Mouse (Mus musculus): ENCODE measurements around the gene Dph1. TPM values are rescaled to one million over a fixed set of nuclear protein-coding genes. Genes with fewer than 3 reads are reported as not detected.

Gene Dph1
- total and polyA plus RNA-seq, 3 experiments: 4.7 to 61.5 (median 6.1) TPM

- peaks cover 50% of the 10 kb centered on the region for H3K27me3 ChIP-seq (ENCODE audit: insufficient read depth, low read length)
- no peaks in the 10 kb centered on the region for H3K36me3 ChIP-seq (replicated peaks)
- no peak for TF ChIP-seq GATA2 (IDR thresholded peaks at IDR 0.05; ENCODE audit: borderline replicate concordance, low read depth, low read length)
- no peak for TF ChIP-seq TAL1 (conservative IDR thresholded peaks at IDR 0.05; ENCODE audit: low read depth, low read length)
- TF ChIP-seq CTCF (IDR thresholded peaks at IDR 0.05; ENCODE audit: low read depth, low read length): no peak
- TF ChIP-seq POLR2AphosphoS5 (IDR thresholded peaks at IDR 0.05; ENCODE audit: insufficient replicate concordance, low read depth, low read length): no peak
- TF ChIP-seq GATA1 (IDR thresholded peaks at IDR 0.05; ENCODE audit: borderline replicate concordance, low read length): no peak
- DNase-seq (ENCODE audit: low spot score): no peak
- ATAC-seq (ENCODE audit: extremely low read depth, insufficient number of reproducible peaks, low FRiP score, poor library complexity, severe bottlenecking): no peak
- peaks cover 10% of the 10 kb centered on the region for H3K4me1 ChIP-seq (ENCODE audit: insufficient read depth, low read depth, low read length)
- H3K9me3 ChIP-seq (replicated peaks): no peaks in the 10 kb centered on the region
- H3K4me3 ChIP-seq (ENCODE audit: low read depth, low read length): no peak overlapping the region
Observed at GRCm38 (mm10) chr11:75229289-75229688, 38.2 kb upstream of the Dph1 start.

DNA sequence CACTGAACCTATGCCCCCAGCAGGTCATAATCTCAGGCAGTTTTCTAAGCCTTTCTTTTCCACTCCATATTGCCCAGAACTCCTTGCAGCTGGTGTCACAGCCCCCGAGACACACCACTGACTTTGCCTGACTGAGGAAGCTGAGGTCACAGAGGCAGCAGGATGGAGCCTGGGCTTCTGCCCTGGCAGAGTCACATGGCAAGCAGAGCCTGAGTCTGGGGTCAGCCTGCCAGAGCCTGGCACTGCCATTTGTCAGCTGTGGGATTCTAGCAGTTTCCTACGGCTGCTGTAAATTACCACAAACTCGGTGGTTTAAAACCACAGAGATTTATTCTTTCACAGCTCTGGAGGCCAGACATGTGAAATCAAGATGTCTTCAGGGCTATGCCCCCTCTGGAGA, 36.6 kb upstream of the Dph1 start:
- Histone ChIP-seq H3K4me1 (ENCODE audit: insufficient read depth, low read depth, low read length) (peaks cover 6% of the 10 kb centered on the region; the same call in 1 of the 2 replicates), H3K9me3 (replicated peaks) (no peaks in the 10 kb centered on the region), H3K4me3 (ENCODE audit: low read depth, low read length) (no peak overlapping the region), H3K36me3 (replicated peaks) (no peaks in the 10 kb centered on the region), H3K27me3 (ENCODE audit: insufficient read depth, low read length) (peaks cover 46% of the 10 kb centered on the region)
- ATAC-seq (ENCODE audit: extremely low read depth, insufficient number of reproducible peaks, low FRiP score, poor library complexity, severe bottlenecking) (no peak), DNase-seq (ENCODE audit: low spot score) (no peak)
- TF ChIP-seq GATA2 (IDR thresholded peaks at IDR 0.05; ENCODE audit: borderline replicate concordance, low read depth, low read length): no peak

GRCm38 (mm10) chr11:75224835-75225234, 33.8 kb upstream of the Dph1 start:
- Histone ChIP-seq H3K9me3 (replicated peaks) (no peaks in the 10 kb centered on the region), H3K4me1 (ENCODE audit: insufficient read depth, low read depth, low read length) (no peaks in the 10 kb centered on the region), H3K27me3 (ENCODE audit: insufficient read depth, low read length) (peaks cover 39% of the 10 kb centered on the region), H3K36me3 (replicated peaks) (no peaks in the 10 kb centered on the region), H3K4me3 (ENCODE audit: low read depth, low read length) (no peak overlapping the region)
- ATAC-seq (ENCODE audit: extremely low read depth, insufficient number of reproducible peaks, low FRiP score, poor library complexity, severe bottlenecking) (no peak), DNase-seq (ENCODE audit: low spot score) (no peak)
- no peak for TF ChIP-seq GATA1 (IDR thresholded peaks at IDR 0.05; ENCODE audit: borderline replicate concordance, low read length)
- TF ChIP-seq CTCF (IDR thresholded peaks at IDR 0.05; ENCODE audit: low read depth, low read length): no peak
- TF ChIP-seq POLR2AphosphoS5 (IDR thresholded peaks at IDR 0.05; ENCODE audit: insufficient replicate concordance, low read depth, low read length): no peak
- no peak for TF ChIP-seq GATA2 (IDR thresholded peaks at IDR 0.05; ENCODE audit: borderline replicate concordance, low read depth, low read length)
- no peak for TF ChIP-seq TAL1 (conservative IDR thresholded peaks at IDR 0.05; ENCODE audit: low read depth, low read length)

- DNase-seq (ENCODE audit: low spot score): no peak
- Histone ChIP-seq H3K27me3 (ENCODE audit: insufficient read depth, low read length) (peaks cover 36% of the 10 kb centered on the region), H3K9me3 (replicated peaks) (no peaks in the 10 kb centered on the region), H3K4me3 (ENCODE audit: low read depth, low read length) (no peak overlapping the region), H3K4me1 (ENCODE audit: insufficient read depth, low read depth, low read length) (no peaks in the 10 kb centered on the region), H3K36me3 (replicated peaks) (no peaks in the 10 kb centered on the region)
- no peak for ATAC-seq (ENCODE audit: extremely low read depth, insufficient number of reproducible peaks, low FRiP score, poor library complexity, severe bottlenecking)
- TF ChIP-seq GATA1 (IDR thresholded peaks at IDR 0.05; ENCODE audit: borderline replicate concordance, low read length) (no peak), CTCF (IDR thresholded peaks at IDR 0.05; ENCODE audit: low read depth, low read length) (no peak), POLR2AphosphoS5 (IDR thresholded peaks at IDR 0.05; ENCODE audit: insufficient replicate concordance, low read depth, low read length) (no peak), TAL1 (conservative IDR thresholded peaks at IDR 0.05; ENCODE audit: low read depth, low read length) (no peak), GATA2 (IDR thresholded peaks at IDR 0.05; ENCODE audit: borderline replicate concordance, low read depth, low read length) (no peak)
Observed at GRCm38 (mm10) chr11:75224062-75224461, 33.0 kb upstream of the Dph1 start.

DNA sequence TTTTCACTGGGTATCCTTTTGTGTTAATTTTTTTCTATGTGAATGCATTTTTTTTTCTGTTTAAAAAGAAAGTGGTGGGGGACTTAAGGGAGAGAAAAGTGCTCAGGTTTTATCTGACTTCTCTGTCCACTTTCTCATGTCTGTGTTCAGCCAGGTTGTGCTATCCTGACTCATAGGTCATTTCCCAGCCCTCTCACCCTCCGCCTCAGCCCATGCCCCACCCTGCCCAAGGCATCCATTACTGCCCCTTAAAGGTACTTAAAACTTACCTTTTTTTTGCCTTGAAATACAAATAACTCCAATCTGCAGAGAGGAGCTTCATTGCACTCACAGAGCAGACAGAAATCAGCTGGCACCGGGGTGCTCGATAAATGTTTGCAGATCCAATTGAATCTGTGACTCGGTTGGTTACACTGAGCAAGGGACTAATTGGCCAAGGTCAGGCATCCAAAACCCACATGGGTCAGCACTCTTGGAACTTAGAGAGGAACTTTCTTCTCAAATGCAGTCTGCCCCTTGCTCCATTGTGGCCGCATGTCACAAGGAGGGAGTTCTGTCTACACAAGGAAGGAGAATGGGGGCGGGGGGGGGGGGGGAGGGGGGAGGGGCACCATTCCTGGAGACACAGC, 29.6 kb upstream of the Dph1 start:
- no peaks in the 10 kb centered on the region for H3K36me3 ChIP-seq (replicated peaks)
- DNase-seq (ENCODE audit: low spot score) (no peak), ATAC-seq (ENCODE audit: extremely low read depth, insufficient number of reproducible peaks, low FRiP score, poor library complexity, severe bottlenecking) (no peak)
- no peak for TF ChIP-seq GATA1 (IDR thresholded peaks at IDR 0.05; ENCODE audit: borderline replicate concordance, low read length)
- TF ChIP-seq POLR2AphosphoS5 (IDR thresholded peaks at IDR 0.05; ENCODE audit: insufficient replicate concordance, low read depth, low read length): no peak
- TF ChIP-seq CTCF (IDR thresholded peaks at IDR 0.05; ENCODE audit: low read depth, low read length): no peak
- TF ChIP-seq TAL1 (conservative IDR thresholded peaks at IDR 0.05; ENCODE audit: low read depth, low read length): no peak
- no peak for TF ChIP-seq GATA2 (IDR thresholded peaks at IDR 0.05; ENCODE audit: borderline replicate concordance, low read depth, low read length)
- H3K4me3 ChIP-seq (ENCODE audit: low read depth, low read length): no peak overlapping the region
- no peaks in the 10 kb centered on the region for H3K9me3 ChIP-seq (replicated peaks)
- peaks cover 33% of the 10 kb centered on the region for H3K27me3 ChIP-seq (ENCODE audit: insufficient read depth, low read length)
- no peaks in the 10 kb centered on the region for H3K4me1 ChIP-seq (ENCODE audit: insufficient read depth, low read depth, low read length)

- Histone ChIP-seq H3K27me3 (ENCODE audit: insufficient read depth, low read length) (peaks cover 33% of the 10 kb centered on the region), H3K36me3 (replicated peaks) (no peaks in the 10 kb centered on the region), H3K9me3 (replicated peaks) (no peaks in the 10 kb centered on the region), H3K4me1 (ENCODE audit: insufficient read depth, low read depth, low read length) (no peaks in the 10 kb centered on the region), H3K4me3 (ENCODE audit: low read depth, low read length) (no peak overlapping the region)
- no peak for ATAC-seq (ENCODE audit: extremely low read depth, insufficient number of reproducible peaks, low FRiP score, poor library complexity, severe bottlenecking)
- DNase-seq (ENCODE audit: low spot score): no peak
- TF ChIP-seq POLR2AphosphoS5 (IDR thresholded peaks at IDR 0.05; ENCODE audit: insufficient replicate concordance, low read depth, low read length) (no peak), GATA2 (IDR thresholded peaks at IDR 0.05; ENCODE audit: borderline replicate concordance, low read depth, low read length) (no peak), TAL1 (conservative IDR thresholded peaks at IDR 0.05; ENCODE audit: low read depth, low read length) (no peak), CTCF (IDR thresholded peaks at IDR 0.05; ENCODE audit: low read depth, low read length) (no peak), GATA1 (IDR thresholded peaks at IDR 0.05; ENCODE audit: borderline replicate concordance, low read length) (no peak)
Observed at GRCm38 (mm10) chr11:75220115-75220514, 29.1 kb upstream of the Dph1 start.
